Mouse (Mus musculus) adrenal gland, postnatal 25 days (tissue): ENCODE data around the gene Tns3. TPM values are rescaled to one million over a fixed set of nuclear protein-coding genes. Genes with fewer than 3 reads are reported as not detected.

Experiments
- DNase-seq: peaks from one replicate; pipeline ENCODE4 v3.0.0; 2021; ENCODE audit warnings: mixed read lengths
- long read RNA-seq: library from polyadenylated mRNA; stranded (forward); transcript quantifications from one replicate; pipeline ENCODE4 v2.0.0, GENCODE M21; 2021
- total RNA-seq: library from RNA; stranded (reverse); gene quantifications from 2 replicates; pipeline ENCODE4 v1.2.3, GENCODE M21; 2021

Tns3 gene
- total RNA-seq = 52.2 and 71.1 TPM in 2 replicates
- long read RNA-seq, partial matches to known transcripts = 1 of 4 reads
- long read RNA-seq, other reads (novel, unspliced or antisense) = 3 of 4 reads

DNA sequence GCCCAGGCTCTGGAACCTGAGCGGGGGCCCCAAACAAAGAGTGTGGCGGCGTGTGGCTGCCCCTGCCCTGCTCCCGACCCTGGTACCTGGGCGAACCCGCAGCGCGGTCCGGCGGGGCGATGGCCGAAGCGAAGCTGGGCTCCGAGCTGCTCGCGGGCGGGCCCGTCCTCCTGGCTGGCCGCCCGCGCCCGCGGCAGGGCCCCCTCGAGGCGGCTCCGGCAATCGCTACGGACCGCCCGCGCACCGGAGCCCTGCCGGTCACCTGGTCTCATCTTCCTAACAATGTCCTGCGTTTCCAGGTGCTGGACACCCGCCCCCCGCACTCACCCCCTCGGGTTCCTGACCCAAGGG lies at the start of gene Tns3:
TSS of gene Tns3 (minus strand) at position 143 of the 351 bp plus-strand sequence.
- DNase-seq = peak; percentile 80

DNA sequence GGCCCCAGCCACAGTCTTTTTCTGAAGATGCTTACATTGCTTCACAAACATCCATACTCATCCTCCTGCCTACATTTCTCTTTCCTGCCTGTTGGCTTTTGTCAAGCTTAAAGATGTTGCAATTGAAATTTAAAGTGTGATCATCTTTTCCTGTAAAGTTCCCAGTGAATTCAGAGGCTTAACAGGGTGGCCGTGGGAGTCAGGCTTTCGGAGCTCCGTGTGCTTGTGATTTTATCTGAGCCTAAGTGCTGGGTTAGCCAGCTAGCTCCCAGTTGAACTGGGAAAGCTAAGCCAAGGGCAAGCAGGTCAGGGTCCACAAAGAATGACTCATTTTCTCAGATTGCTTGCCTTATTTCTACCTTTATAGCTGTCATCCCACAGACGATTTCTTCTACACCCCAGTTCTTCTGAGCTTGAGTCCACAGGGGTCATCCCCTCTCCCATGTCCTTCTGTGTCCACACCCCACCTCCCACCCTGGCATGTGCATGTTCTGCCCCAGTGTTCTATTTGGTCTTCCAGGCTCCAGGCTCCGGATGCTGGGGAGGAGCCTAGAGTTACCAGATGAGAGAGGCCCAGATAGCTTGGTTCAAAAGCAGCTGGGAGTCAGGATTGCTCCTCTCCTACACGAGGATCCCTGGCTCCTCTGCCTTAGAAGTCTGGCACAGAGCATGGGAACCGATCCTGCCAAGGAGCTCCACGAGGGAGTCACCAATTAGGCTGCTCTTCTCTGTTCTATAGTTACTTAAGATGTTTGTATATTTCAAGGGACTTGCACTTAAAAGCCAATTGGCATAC lies 42.1 kb upstream of the Tns3 start:
- no peak for DNase-seq

DNA sequence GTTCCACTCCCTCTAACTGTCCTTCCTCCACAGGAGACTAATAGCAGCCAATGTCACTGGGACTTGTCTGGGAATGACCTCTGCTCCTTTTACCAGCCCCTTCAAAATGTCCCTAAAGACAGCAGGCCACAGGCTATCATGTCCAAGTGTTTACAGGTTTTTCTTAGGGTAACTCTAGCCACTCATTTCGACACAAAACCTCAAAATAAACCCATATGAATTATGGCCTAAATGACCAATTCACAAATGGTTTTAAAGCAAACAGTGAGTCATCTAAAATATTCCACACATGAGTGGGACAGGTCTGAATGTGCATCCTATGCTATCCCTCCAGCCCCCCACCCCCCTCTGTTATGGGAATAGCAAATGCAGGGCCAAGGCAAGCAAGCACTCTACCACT lies 40.8 kb upstream of the Tns3 start:
- DNase-seq = no peak

DNA sequence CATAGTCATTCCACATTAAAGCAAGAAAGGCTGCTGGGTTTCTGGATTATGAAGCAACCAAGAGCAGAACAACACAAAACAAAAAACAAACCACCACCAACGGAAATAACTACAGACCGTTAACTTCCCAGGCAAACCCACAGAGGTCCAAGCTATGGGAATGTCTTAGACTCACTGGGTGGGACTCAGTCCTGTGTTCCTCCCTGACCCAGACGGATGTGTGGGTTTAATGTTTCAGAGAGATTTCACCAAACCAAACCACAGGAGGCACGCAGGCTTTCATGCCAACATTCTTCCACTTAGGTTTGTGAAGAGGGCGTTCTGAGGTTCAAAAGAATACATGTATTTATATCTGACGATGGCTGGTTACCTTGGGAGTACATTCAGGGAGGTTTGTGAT lies 39.5 kb upstream of the Tns3 start:
- no peak for DNase-seq

DNA sequence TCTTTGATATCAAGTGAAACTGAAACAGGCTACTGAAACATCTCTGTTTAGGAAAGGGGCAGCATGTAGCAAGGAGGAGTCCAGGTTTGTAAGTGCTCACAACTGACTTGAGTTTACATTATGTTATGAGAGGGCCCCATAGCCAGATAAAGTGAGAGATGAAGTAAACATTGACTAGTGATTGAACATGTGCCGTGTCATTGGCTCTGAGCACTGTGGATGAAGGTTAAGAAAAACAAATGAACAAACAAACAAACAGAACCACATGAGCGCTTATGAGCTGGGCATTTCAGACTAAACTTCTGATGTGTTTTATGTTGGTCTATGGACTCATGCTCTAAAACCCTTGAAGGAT lies 38.2 kb upstream of the Tns3 start:
- no peak for DNase-seq

DNA sequence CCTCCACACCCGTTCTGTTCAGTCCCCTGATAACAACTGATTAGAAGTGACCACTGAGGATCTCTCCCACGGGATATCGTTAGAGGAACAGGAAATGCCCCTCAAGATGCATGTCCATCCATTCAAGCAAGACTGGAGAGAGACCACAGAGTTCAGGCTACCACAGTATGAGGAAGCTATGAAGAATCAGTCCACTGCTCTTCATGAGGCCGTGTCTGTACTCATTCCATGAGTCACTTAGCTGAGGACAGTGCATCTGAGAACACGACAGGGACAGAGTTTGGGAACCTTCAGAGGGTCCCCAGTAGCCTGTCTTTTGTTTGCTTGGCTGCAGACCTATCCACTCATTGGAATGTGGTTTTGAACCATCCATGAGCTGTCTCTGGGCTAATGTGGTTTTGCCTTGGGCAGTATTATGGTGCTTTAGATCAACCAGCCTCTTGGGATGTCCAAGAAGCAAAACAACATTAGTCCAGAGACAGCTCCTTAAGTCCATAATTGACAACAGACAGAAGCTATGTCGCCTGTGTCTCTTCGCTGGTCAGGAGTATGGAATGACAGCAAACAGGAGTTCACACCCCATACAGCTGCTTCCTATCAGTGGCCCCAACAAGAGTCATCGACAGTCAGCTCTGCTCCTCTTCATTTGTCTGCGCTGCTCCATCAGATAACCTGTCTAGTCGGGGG lies 37.7 kb upstream of the Tns3 start:
- DNase-seq = no peak

DNA sequence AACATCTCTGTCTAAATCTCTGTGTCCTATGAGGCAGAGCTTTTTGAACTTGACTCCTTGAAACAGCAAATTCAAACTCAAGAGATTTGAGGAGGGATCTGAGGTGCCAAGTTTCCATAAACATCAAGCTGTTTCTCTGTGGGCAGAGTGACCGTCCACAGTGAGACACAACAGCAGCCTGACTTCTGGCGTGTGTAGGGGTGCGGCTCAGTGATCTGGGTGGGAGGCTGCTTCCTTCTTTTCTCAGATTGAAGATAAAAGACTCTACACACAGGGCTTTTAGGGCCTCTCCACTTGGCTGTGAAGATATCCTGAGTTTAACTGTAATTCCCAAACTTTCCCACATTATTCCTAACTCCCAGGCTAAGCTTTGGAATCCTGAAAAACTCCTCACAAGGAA lies 37.1 kb upstream of the Tns3 start:
- no peak for DNase-seq

DNA sequence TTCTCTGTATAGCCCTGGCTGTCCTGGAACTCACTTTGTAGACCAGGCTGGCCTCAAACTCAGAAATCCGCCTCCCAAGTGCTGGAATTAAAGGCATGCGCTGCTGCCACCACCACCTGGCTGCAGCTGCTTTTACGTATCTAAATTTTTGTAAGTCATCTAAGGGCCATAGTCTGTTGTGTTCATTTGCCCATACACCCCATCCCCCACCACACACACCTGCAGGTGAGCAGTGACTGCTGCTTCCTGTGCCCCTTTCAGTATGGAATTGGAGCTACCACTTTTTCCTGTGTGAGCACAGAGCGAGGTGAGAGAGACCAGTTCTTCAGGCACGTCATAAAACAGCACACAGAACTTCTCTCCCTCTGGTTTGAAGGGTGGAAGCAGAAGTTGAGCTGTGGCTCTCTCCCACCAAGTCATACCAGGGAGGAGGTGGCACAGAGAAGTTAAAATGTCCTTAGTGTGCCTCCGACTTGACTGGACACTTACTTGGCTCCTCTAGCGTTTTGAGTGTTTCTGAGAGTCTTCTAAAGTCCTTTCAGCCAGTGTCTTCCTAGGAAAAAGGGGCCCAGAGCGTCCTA lies 36.4 kb upstream of the Tns3 start:
- no peak for DNase-seq

DNA sequence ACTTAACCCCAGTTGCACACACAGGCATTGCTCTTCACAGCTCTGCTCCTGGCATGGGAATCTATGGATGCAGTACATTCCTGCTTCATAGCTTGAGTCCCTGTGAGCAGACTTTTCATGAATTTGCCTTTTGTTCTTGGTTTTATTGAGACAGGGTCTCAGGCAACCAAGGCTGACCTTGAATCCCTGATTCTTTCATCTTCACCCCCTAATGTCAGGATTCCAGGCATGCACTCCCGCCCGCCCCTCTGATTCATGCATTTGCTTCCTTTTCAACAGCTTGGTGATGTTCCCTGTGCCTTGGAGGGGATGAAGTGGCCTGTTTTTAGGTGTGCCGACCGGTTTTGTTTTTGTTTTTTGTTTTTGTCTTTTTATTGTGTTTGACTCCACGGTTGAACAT lies 35.4 kb upstream of the Tns3 start:
- DNase-seq = no peak

DNA sequence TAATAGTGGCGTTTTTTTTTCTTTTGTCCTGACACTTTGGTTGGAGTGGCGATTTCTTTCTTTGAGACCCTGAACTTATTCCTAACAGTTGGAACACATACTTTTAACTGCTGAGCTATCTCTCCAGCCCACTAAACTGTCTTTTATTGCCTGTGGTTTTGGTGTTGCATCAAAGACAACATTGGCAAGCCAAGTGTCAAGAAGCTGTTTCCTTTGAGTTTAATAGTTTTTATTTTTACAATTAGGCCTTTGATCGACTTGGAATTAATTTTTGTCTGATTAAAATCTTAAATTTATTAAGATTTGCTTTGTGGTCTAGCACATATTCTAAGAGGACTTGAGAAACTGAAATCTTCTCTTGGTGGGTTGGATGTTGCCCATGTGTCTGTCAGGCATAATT lies 33.3 kb upstream of the Tns3 start:
- no peak for DNase-seq

DNA sequence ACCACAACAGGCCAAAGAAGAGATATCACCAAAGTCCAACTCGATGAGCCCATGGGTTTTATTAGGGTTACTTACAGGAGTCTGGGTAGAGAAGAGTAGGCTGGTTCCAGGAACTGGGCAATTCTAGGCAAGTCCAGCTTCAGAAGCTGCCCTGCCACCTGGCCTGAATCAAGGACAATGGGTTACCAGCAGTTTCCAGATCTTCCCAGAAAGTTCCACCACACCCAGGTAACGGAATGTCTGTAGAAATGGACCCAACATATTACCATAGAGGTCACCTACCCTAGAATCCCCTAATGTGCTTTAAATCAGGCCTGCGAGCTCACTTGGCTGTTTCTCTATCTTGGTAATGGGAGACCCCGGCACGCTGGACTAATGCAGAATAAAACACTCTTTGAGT lies 29.8 kb upstream of the Tns3 start:
- no peak for DNase-seq

DNA sequence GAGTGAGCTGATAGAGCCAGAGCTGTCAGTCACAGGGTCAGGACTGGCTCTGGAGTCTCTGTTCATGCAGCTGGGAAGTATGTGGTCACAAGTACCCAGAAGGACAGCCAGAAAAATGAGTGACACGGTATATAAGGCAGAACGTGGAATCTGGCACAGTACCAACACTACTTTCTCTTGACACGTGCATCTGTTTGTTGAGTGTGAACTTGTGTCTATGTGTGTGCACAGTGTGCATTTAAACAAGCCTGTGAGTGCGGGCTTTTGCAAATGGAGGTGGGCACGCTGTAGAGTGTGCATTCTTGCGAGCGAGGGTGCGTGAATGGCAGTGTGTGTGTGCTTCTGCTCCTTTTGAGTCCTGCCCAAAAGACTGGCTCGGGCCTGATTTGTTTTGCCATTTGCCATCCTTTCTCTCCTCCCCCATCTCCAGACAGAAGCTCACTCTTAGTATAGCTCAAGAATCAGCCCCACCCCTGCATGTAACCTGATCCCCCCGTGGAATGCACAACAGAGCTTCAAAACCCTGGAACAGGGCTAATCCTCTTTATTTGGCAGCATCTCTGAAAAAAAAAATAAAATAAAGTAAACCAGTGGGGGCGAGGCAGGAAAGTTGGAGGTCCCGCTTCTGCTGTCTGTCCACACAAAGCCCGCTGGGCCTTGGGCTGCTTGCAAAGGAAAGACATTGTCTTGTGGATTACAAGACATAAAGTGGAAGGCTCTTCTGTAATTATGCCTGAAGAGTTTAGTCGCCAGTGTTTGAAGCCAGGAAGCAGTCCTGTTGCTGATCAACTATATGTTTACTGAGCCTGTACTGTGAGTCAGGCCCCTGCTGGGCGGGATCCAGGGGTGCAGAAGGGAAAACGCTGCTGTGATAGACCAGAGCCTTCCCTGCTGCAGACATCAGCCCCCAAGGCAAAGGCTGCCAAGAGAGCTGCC lies 28.5 kb upstream of the Tns3 start:
- peak; percentile 43 for DNase-seq

DNA sequence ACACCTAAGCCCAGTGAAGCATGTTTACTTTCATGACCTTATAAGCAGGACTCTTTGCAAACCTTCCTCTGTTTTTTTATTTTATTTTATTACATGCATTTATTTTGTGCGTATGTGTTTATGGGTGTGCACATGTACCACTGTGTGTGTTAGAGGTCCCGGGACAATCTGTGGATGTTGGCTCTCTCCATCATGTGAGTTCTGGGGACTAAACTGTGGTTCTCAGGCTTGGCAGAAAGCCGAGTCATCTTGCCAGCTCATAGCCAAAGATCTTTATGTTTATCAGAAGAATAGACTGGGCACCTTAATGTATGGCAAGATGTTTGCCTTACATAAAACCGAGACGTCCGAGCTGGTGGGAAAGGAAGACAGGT lies 27.8 kb upstream of the Tns3 start:
- no peak for DNase-seq

DNA sequence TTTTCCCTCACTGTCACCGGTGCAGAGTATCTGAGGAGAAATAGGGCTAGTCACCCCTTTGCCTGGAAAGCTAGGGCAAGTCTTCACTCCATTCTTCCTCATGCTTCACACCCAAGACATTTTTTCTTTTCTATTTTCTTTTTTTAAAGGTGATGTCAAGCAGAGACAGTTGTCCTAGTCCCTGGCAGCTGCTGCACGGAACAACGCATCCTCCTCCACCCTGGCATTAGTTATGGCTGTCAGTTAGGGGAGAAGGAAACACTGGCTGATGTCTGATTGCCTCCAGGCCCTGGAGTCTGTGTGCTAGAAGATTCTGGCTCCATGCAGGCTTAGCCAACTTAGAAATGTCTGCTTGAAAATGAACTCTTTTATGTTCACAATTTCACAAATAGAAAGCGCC lies 27.3 kb upstream of the Tns3 start:
- no peak for DNase-seq

DNA sequence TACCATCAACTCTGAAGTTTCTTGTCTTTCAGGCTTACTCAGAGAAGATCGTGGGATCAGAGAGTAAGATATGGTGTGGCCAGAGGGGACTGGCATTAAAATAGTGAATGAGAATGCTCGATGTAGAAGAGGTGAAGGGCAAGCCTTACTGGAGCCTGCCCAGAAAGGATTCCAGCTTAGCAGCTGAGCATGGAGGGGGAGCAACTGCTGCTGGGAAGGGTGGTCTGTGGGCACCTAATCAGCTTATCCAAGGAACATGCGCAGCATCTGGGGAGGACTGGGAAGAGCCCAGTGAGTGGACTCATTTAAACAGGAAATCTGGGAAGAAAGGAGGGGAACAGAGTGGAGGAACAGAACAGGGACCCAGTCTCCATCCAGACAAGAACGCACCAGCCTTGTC lies 26.3 kb upstream of the Tns3 start:
- DNase-seq = no peak

DNA sequence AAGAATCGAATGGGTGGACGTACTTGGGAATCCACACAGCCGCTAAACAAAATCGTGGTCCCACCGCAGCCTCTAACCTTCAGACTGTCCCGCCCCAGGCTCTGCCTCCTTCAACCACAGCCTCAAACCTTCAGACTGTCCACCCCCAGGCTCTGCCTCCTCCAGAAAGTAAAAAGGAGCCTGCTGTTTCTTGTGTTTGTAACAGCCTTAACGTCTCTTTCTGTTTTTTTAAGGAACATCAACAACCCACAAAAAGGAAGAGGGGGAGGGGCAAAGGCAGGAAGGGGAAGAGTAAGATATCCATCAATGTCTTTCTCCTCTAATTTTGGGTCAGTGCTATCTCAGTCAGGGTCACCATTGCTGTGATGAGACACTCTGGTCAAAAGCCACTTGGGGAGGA lies 25.2 kb upstream of the Tns3 start:
- no peak for DNase-seq

DNA sequence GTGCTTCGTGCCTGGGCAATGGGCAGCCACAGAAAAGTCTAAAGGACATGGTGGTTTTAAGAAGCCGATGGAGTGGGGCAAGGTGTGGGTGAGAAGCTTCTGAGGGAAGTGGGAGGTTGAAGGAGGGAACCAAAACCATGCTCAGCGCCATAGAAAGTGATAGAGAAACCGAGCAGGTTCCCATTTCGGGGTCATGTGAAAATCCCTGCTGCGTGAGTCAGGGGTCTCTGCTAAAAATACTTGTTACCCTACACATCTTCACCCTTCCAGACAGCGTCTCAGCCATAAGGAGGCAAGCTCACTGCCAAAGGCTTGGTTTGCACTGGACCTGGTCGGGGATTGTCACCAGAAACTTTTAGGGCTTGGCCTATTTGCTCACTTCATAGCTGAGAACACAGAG lies 24.6 kb upstream of the Tns3 start:
- no peak for DNase-seq

DNA sequence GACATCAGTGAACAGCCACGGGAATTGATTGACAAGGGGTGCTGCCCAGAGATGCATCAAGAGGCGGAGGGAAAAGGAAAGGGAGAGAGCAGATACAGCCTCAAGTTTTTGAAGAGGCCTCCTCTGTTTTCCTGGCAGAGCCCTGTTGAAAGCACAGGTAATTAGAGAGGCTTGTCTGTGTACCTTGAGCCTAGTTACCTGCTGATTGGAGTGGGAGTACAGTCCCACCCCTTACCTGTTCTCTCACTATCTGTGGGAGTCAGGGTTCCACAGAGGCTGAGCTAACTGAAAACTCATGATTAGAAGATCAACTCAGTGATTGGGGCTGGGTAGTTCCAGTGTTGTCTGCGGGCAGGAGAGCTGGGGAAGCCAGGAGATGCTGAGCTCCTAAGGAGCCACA lies 22.2 kb upstream of the Tns3 start:
- no peak for DNase-seq

DNA sequence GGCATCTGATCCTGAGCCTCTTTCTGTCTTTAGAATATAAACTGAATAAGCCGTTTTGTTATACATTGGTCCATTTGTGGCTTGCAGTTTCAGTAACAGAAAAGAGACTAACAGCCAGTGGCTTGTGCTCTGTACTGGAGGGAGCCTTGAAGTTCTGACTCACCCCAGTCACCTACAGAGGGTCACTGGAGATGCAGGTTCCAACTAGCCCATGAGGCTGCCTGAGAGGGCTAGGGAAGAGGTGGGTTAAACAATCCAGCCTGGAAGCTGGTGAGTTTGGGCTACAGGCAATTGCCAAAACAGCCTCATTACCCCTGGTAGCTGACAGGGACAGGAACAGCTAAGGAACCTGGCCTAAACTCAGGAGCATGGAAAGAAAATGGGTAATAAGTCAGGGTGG lies 21.7 kb upstream of the Tns3 start:
- DNase-seq = no peak

DNA sequence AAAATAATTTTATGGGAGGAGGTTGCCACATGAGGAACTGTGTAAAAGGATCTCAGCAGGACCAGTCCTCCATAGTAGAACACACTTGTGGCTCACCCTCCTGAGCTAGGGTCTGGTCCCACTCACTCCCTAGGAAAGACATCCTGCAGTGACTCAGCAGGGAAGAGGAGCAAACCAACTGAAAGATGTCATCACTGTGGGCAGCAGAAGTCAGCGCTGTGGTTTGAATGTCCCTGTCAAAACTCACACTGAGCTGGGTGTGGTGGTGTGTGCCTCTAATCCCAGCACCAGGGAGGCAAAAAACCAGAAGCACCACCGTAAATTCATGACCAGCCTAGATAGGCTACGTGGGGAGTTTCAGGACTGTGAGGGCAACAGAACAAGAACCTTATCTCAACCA lies 20.9 kb upstream of the Tns3 start:
- DNase-seq = no peak

DNA sequence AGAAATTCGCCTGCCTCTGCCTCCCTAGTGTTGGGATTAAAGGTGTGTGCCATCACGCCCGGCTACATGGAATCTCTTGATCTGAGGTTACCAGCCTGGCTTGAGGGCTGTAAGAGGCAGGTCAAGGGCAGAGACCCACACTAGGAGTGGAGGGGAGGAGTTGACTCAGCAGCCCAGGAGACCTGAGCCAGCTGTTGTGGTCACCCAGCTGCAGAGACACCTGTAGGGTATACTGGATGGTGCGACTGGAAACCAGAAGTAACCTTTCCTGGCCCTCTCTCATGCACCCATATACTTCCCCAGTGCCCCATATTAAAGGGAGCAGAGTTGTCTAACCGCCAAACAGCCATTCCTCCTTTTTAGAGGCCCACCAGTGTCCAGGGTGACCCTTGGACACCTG lies 19.9 kb upstream of the Tns3 start:
- DNase-seq = no peak

DNA sequence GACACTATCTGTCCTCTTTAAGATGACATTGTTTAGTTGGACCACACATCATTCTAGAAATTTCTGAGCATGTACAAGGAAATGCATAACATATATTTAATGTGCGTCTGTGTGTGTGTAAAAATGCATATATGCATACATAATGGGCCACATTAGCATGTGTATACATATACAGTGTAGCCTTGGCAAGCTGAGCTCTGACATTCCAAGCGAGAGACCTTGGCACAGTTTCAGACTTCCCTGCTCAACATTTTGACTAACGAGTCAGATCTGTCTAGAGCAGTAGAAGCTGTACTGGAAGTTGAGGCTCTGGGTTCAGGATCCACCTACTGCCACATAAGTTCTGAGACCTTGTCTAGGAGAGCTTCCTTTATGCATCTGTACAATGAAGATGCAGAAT lies 17.0 kb upstream of the Tns3 start:
- DNase-seq = no peak

DNA sequence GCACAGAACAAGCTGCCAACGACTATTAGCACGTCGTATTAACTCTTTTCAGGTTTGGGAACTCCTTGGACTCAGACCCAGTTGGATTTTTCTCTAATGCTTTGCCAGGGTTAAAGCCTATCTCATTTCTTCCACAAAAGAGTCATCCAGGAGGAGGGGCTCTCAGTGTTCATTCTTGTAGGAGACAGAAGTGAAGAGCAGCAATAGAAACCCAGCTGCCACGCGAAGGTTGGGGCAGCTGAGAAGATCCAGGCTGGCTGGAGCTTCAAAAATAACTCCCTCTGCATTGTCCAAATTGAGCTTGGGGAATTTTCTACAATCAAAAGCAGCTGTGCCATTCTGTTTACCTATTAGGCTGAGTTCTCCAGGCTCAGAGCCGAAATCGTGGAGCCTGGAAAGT lies 16.3 kb upstream of the Tns3 start:
- DNase-seq = no peak
